Mouse (Mus musculus): ENCODE measurements around the gene Rpf2. TPM values are rescaled to one million over a fixed set of nuclear protein-coding genes. Genes with fewer than 3 reads are reported as not detected.

Gene Rpf2
- 10 to 100 TPM; 19.2 to 20.4 TPM for total RNA-seq (2021)
- long read RNA-seq, transcript Rpf2-206 (10 exons, 1,296 nt): major isoform, 7 of 11 reads
- long read RNA-seq, partial matches to known transcripts: 0 of 11 reads
- long read RNA-seq, other reads (novel, unspliced or antisense): 1 of 11 reads

GRCm38 (mm10) chr10:40246374-40247165, at the start of gene Rpf2:
Rpf2 (minus strand) TSS chr10:40247036.
- peak; percentile 74 to 87 for DNase-seq (ENCODE audit: low spot score in 2 of 2)

GRCm38 (mm10) chr10:40292640-40293039, 45.8 kb upstream of the Rpf2 start:
- DNase-seq (ENCODE audit: low spot score in 2 of 2): no peak

GRCm38 (mm10) chr10:40286767-40287166, 39.9 kb upstream of the Rpf2 start:
- no peak for DNase-seq (ENCODE audit: low spot score in 2 of 2)

- DNase-seq (ENCODE audit: low spot score in 2 of 2): no peak
These were observed 38.7 kb upstream of the Rpf2 start for GRCm38 (mm10) chr10:40285571-40285970.

GRCm38 (mm10) chr10:40284997-40285396, 38.2 kb upstream of the Rpf2 start:
- no peak for DNase-seq (ENCODE audit: low spot score in 2 of 2)

GRCm38 (mm10) chr10:40284179-40284831, 37.5 kb upstream of the Rpf2 start:
- peak; percentile 56 to 65 for DNase-seq (ENCODE audit: low spot score in 2 of 2)

GRCm38 (mm10) chr10:40283636-40284035, 36.8 kb upstream of the Rpf2 start:
- no peak for DNase-seq (ENCODE audit: low spot score in 2 of 2)

- DNase-seq (ENCODE audit: low spot score in 2 of 2): no peak
These were observed 34.7 kb upstream of the Rpf2 start for GRCm38 (mm10) chr10:40281565-40281964.

- no peak for DNase-seq (ENCODE audit: low spot score in 2 of 2)
These were observed 31.5 kb upstream of the Rpf2 start for GRCm38 (mm10) chr10:40278317-40278716.

- DNase-seq (ENCODE audit: low spot score in 2 of 2): no peak
These were observed 29.2 kb upstream of the Rpf2 start for GRCm38 (mm10) chr10:40275991-40276390.

- no peak for DNase-seq (ENCODE audit: low spot score in 2 of 2)
These were observed 27.1 kb upstream of the Rpf2 start for GRCm38 (mm10) chr10:40273938-40274337.

- DNase-seq (ENCODE audit: low spot score in 2 of 2): no peak
These were observed 24.4 kb upstream of the Rpf2 start for GRCm38 (mm10) chr10:40271216-40271615.

GRCm38 (mm10) chr10:40264920-40265319, 18.1 kb upstream of the Rpf2 start:
- no peak for DNase-seq (ENCODE audit: low spot score in 2 of 2)

GRCm38 (mm10) chr10:40263691-40264090, 16.9 kb upstream of the Rpf2 start:
- DNase-seq (ENCODE audit: low spot score in 2 of 2): no peak

GRCm38 (mm10) chr10:40262200-40262599, 15.4 kb upstream of the Rpf2 start:
- no peak for DNase-seq (ENCODE audit: low spot score in 2 of 2)

GRCm38 (mm10) chr10:40260305-40260704, 13.5 kb upstream of the Rpf2 start:
- no peak for DNase-seq (ENCODE audit: low spot score in 2 of 2)

GRCm38 (mm10) chr10:40259542-40259941, 12.7 kb upstream of the Rpf2 start:
- no peak for DNase-seq (ENCODE audit: low spot score in 2 of 2)

GRCm38 (mm10) chr10:40258976-40259375, 12.1 kb upstream of the Rpf2 start:
- DNase-seq (ENCODE audit: low spot score in 2 of 2): peak in 1 of 2 experiments; percentile 72

GRCm38 (mm10) chr10:40258401-40258966, 11.6 kb upstream of the Rpf2 start:
- DNase-seq (ENCODE audit: low spot score in 2 of 2): peak; percentile 42 to 69

- peak; percentile 90 to 97 for DNase-seq (ENCODE audit: low spot score in 2 of 2)
These were observed 10.8 kb upstream of the Rpf2 start, which contains the start of gene Gtf3c6 for GRCm38 (mm10) chr10:40257414-40258255. Gtf3c6 (minus strand) TSS chr10:40258108.

- peak in 1 of 2 experiments; percentile 50 for DNase-seq (ENCODE audit: low spot score in 2 of 2)
These were observed 9.9 kb upstream of the Rpf2 start for GRCm38 (mm10) chr10:40256716-40257115.
